Mouse (Mus musculus) cerebellum, adult (tissue): ENCODE measurements around the gene Stpg4.

ENCODE experiments used
- ATAC-seq: cut with Nextera tagmentation; 2 replicates; pipeline ENCODE4 v1.9.2; 2017; ENCODE audit warnings: mild to moderate bottlenecking, moderate library complexity, mixed read lengths; ENCODE audit not compliant: insufficient number of reproducible peaks, low FRiP score, low TSS enrichment

Stpg4 gene

DNA sequence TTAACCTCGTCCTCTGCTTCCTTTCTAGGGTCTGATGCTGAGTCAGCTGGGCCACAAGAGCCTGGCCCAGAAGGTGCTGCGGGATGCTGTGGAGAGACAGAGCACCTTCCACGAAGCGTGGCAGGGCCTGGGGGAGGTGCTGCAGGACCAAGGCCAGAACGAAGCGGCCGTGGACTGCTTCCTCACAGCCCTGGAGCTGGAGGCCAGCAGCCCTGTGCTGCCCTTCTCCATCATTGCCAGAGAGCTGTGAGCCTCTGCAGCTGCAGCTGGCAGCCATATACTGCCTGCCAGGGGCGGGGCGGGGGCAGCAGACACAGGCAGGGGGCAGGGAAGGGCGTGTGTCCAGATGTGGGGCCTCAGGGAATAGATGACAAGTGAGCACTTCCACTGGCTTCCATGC lies 47.7 kb downstream of the Stpg4 start:
- no peak for ATAC-seq

DNA sequence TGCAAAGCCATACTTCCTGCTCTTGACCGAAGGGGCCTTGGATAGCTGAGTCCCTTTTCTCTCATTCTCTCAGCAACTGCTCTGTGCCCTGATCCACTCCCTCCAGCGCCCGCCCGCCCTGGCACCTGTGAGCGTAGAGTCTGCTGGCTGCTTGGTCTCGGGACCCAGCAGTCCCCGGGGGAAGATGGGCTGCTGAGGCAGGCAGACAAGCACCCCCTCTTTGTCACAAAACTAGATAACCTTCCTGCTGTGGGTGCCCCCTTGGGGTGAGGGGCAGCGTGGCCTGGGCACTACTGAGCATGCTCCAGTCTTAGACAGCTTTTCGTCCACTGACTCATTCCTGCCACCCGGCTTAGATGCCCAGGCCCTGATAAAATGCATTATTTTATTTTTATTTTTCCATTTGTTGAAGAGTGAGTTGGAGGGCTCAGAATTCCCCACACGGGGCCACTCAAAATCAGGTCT lies 48.3 kb downstream of the Stpg4 start:
- no peak for ATAC-seq

DNA sequence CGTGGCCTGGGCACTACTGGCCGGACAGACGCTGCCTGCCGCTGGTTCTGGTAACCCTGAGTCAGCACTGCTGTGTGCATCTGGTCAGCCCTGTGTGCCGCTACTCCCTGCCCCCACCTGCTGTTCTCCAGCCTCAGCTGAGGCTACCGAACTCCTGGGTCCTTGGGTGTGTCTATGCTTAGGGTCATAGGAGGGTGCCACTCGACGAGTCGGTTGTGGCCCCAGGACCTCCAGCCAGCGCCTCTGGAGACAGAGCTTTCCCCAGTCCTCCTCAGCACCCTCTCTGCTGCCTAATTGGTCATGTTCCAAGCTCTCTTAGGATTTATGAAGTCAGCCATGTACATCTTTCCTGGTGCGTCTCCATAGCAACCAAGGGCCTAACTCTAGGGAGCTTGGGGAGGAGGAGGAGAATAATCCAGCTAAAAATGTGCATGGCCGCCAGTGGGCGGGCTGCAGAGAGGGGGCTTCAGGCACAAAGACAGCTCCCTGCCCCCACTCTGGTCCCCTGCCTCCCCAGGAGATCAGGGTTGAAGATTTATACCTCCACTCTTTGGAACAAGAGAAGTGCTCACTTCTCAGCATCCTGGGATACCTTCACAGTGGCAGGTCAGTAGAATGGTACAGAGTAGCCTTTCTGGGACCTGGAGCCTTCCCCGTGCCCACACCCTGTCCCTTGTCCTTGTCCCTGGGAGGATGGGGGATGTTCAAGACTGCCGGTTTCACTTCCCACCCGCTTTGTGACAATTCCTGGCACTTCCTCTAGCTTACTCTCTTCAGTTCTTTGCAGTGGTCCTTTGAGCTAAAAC lies 49.0 kb downstream of the Stpg4 start:
- peak; percentile 17; the same call in 1 of the 2 replicates for ATAC-seq

DNA sequence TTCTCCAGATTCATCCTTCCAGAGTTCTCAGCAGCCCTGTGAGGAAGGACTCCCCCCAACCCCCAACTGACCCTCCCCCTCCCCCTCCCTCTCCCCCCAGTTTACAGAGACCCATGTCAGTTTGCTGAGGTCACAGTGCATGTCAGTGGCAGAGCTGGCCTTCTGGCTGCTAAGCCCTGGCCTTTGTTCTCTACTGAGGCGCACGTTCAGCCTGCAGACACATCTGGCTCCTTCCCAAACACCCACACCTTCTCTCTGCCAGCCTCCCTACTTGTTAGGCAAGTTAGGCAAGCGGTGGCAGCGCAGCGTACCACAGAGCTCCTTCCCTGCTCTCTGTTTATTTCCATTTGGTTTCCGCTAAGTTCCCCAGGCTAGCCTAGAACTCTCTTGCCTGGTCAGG lies 50.0 kb downstream of the Stpg4 start:
- no peak for ATAC-seq

DNA sequence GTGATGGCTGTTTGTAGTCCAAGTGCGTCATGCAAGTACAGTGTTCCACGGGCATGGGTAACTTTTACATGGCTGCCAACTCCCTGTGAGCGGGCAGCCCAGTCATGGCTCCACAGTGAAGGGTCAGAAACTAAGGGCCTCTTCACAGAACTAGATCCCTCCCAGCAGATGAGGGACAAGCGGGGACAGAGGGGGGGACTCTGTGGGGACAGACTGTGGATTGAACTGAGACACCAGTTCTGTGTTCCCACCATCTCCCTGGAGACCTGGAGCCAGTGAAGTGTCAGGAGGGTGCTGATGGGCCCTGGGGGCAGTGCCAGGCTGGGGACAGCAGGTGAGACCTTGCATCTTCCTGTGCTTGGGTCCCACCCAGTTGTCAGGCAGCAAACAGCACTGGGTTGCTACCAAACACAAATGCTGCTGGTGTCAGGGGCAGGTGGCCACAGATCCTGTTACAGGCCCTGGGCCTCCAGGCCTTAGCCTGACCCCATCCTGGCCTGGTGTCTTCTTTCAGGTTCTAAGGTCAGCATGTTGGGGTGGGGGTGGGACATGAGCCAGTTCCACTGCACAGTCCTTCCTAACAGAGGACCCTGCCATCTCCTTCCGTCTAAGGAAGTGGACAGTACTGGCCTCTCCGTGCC lies 50.6 kb downstream of the Stpg4 start:
- ATAC-seq: no peak

DNA sequence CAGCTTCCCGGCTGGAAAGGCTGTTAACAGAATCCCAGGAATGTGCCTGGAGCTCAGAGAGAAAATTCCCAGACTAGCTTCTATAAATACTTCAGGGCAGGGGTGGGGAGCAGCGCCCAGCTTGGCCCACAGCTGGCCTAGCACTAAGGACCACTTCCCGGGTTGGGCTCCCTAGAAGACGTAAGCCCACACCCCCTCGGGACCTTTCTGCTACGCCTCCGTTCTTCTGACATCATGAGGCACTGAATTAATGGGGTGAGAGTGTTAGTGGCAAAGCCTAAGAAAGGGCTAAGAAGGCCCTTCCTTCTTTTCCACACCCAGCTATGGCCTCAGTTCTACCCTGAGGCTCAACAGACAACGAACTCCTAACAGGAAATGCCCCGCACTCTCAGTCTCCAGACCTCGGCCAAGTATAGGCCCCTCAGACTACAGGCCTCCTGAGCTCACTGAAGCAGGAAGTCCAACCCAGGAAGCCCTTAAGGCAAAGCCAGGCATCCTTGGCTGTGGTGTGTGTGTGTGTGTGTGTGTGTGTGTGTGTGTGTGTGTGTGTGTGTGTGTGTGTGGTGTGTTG lies 51.5 kb downstream of the Stpg4 start:
- ATAC-seq: no peak

DNA sequence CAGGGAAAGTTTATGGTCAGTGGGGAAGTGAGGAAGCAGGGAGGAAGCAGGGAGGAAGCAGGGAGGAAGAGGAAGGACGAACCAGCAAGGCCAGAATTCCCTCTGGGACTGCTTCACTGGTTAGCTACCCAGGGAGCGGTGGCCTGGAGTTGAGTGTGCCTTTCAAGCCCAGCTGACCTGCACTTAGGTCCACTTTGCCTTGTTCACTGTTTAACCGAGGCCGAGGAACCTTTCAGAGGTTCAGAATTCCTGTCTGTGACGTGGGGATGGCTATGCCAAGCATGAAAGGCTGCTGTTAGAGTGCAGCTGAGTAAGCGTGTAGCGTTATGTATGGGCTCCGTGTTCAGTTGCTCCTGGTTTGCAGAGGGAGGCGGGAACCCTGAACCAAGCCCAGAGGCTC lies 54.2 kb downstream of the Stpg4 start:
- ATAC-seq: no peak

DNA sequence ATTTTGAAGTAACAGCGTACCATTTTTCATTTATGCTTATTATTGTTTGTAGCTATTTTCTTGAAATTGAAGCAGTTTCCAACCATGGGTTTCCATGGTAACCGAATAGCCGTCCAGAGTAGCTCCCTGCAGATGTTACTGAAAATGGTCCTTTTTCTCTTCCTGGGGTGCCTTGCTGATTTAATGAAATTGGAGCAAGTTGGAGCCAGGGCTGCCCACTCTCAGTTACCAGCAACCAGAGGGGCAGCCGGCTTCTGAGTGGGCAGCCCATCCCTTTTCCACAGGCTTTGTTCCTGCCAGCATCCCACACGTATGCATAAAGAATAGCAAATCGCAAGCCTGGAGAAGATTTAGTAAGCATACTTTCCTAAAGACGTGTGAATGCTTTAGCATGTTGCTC lies 55.4 kb downstream of the Stpg4 start:
- ATAC-seq: no peak

DNA sequence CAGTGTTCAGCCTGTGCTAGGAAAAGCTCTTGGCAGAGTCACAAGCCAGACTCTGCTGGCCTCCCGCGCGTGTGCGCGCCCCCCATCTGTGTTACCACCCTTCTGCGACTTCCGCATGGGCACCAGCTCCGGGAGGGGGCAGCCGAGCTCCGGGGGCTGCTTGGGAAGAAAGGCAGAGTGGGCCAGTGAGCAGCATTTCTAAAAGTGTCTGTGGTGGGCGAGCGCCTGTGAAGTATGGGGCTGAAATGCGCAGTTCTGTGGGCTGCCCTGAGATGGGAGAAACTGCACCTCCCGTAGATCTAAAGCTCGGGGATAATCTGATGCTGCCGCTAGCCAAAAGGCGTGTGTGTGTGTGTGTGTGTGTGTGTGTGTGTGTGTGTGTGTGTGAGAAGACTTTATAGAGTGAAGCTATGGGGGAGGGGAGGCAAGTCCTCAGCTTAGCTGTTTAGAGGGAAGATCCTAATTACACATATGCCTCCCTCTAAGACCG lies 58.2 kb downstream of the Stpg4 start:
- no peak for ATAC-seq

DNA sequence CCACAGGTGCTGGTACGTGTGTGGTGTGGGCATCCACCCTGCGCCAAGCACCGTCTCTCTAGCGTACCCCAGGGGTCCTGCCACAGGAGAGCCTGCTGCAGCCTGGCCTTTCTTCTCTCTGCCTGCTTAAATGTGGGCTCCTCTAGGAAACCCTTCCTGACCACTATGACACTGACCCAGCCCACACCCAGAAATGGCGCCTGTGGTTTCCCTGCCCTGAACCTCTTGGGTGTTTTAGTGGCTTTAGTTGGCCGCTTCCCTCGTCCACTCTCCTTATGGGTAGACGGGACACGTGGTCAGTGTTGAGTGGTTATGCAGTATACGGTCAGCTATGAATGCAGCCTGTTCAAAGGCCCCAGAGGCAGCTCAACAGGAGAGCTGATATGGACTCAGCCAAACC lies 59.1 kb downstream of the Stpg4 start:
- ATAC-seq: no peak

DNA sequence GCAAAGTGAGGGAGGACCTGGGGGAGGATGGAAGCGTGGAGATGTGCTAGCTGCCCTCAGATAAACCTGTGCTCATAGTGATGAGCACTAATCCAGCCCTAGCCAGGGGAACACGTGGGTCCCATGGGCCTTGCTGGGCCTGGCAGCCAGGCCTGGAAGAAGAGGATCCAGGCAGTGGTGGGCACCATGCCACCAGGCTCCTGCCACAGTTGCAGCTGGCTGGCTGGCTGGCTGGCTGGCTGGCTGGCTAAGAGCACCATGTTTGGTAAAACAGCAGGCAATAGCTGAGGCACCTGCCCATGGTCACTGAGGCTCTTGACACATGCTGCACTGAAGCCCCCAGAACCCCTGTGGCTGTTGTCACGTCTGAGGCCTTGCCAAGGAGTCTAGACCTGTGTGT lies 59.9 kb downstream of the Stpg4 start:
- no peak for ATAC-seq

DNA sequence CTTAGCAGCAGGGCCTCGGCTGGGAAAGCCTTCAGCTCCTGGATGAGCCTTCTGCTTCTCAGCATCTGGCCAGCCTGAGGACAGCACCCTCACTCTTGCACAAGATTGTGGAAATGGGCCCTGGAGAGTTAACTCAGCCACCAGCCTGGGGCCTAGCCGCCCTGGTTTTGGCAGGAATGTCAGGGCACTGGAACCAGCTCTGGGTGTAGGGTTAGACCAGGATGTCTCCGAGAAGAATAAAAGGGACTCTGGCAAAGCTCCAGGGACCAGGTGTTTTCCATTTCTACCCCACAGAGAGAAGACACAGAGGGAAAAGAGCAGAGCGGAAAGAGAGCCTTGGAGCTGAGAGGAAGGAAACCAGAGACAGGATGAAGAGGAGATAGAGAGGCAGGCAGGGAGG lies 60.3 kb downstream of the Stpg4 start:
- no peak for ATAC-seq

DNA sequence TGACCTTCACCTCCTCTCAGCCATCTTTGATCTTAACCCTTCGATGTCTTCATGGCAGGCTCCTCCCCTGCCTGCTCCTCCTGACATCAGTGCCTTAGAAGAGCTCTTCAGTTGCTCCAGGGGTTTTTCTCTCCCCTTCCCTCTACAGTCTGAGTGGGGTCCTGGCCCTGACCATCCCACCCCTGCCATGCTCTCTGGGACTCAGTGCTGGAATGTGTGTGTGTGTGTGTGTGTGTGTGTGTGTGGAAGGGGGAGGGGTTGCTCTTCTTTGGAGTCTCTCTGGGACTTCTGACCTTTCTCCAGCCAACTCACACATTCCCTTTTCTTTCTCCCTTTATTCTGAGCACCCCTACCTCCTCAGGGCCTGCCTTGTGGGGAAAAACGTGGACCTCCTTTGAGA lies 61.0 kb downstream of the Stpg4 start:
- no peak for ATAC-seq

DNA sequence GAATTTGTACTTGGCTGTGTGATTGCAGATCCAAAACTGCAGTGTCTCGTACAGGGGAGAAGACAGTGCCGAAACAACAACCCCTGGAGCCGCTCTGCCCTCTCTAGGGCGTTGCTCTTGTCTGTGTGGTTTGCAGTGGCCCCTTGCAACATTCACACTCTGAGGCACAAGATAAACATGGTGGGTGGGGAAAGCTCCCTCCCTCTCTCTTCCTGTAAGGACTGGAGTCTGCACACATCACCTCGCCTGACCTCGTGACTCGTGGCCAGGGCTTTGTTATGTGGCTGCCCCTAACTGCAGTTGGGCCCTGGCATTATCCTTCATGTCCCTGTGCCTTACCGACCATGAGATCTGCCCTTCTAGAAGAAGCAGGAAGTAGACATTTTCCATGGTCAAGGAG lies 62.3 kb downstream of the Stpg4 start:
- ATAC-seq: no peak

DNA sequence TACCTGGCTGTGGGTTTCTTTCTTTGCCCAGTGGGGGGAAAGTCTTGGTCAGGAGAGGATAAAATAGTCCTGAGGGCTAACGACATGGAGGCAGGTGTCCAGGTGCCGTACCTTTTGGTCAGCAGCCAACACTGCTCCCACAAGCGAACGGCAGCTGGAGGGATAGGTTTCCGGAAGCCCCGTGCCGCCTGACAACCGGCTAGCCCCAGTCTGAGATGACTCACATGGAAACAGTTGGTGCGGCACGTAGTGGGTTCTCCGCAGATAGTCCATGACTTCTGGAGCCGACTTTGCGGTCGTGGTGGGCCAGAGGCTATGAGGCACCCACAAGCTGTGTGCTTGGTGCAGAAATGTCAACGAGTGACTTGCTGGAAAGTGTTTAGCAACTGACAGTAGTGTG lies 63.4 kb downstream of the Stpg4 start:
- no peak for ATAC-seq

DNA sequence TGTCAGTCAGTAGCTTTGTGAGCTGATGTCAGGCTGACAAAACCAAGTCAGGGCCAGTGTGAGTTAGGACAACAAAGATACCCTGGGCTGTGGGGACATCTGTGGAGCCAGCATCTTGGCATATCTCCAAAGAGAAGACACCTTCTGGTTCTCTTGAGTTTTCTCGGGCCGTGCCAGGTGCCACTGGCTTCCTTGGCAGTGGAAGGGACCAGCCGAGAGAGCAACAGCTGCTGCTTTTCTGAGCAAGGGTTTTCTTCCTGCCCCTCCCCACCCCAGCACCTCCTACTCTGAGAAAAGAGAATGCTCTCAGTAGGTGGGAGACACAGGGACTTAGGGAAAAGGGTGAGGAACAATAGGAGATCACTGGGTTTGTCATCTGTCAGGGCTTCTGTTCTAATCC lies 66.4 kb downstream of the Stpg4 start:
- 0 out of 2 replicates have a peak, but pooled peaks have one; percentile 46 for ATAC-seq

DNA sequence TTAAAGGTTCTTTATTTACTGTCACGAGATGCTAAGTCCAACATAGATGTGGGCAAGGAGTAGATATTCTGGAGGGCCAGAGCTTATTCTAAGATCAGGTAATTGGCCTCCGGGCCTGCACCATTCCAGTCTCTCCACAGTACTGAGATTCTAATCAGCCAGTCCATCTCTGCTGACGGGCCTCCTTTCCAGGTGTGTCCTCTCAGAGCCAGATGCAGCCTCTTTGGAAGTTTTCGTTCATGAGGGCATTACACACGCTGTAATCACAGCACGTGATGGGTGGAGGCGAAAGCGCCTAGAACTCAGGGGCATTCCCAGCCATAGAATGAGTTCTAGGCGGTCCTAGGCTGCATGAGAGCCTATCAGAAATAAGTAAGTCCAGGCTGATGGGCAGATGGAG lies 70.0 kb downstream of the Stpg4 start:
- ATAC-seq: no peak

DNA sequence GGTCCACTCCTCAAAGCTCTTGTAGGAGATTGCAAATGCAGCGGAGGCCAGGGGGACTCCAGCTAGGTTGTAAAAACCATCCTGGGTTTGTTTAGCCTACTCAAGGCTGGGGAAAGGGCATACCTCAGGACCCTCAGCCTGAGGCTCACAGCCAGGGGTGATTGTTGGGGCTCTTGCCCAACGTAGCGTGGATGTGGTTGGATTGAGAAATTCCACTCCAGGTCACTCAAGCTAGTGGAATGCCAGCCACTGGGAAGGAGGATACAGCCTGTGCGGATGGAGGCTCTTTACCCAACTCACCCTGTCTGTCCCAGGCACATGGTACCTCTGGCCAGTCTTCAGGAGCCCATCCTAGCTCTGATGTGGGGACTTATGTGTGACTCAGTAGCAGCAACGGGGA lies 71.3 kb downstream of the Stpg4 start:
- no peak for ATAC-seq

DNA sequence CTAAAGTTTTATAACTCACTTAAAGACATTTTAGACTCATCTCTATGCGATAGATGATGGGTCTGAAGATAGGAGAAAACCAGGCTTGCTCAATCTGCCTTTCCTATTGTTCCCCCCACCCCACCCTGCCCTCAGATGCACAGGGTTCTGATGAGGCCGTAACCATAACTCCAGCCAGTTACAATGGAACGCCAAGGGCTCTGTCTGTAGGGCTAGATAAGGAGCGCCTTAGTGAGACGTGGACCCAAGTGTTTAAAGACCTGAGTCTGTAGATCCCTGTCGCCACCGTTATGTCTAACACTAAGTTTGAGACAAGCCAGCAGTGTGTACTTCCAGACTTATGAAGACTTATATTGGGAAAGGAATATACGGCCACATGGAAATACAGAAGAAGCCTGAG lies 72.1 kb downstream of the Stpg4 start:
- no peak for ATAC-seq

DNA sequence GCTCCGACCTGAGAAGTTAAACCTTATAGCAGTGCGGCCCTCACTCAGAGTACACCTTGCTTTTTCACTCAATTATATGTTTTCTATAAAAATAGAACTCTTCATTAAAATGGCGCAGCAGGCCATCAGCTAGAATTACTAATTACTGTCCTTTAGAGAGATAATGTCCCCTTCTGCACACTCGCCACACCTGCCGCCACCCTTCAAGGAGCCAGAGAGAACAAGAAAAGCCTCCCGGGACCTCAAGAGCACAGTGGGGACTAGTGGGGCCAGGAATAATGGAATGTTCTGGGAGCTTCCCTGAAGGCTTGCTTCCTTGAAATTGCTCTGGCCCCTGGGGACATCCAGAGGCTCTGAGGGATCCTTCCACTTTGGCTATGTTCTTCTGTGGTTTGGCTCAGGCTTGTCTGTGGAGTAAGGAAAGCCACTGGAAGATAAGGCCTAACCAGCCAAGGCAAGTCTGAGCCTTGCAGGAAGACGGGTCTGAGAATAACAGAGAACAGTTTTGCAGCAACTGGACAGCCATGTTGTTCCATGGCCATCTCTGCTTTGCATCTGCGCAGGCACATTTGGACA lies 73.7 kb downstream of the Stpg4 start:
- no peak for ATAC-seq

DNA sequence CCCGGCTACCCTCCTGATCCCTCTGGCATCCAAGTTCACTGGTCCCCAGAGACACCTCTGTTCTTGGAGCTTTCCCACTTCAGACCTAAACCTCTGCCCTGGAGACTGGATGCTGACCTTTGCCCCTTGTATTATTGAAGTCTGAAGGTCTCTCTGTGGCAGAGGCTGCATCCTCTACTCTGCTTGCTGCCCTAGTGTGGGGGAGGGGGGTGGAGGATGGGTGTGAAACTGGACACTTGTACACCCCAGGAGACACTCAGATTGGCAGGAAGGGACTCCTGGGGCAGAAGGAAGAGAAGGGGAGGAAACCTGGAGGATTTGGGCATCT lies 74.7 kb downstream of the Stpg4 start:
- no peak for ATAC-seq
